Mouse (Mus musculus): ENCODE data around the gene Bpifb3. TPM values are rescaled to one million over a fixed set of nuclear protein-coding genes. Genes with fewer than 3 reads are reported as not detected.

Bpifb3 gene
- not detected for polyA plus RNA-seq (2014; fragmentation: Illumina TruSeq; extraction: RNeasy Lipid Tissue Mini Kit (QIAGEN cat#74804); ENCODE audit: low read depth, low replicate concordance)

DNA sequence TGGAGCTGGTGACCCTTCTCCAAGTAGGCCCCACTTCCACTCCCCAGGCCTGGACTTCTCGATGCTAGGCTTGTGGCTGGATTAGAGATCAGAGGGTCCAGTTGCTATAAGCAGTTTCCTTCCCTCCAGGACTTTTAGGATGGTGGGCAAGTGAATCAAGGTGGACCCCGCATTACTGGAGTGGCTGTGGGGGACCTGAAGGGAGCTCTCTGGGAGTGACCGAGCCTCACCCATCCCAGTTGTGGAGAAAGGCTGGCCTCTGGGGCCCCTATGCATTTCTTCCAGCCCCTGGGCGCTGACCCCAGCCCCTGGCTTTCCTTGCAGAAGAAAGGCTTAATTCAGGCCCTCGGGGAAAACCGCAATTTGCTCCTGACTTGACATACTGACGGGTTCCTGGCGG, at the start of gene Bpifb3:
Gene Bpifb3, plus strand, starts transcription at position 301 of the 400 bp plus-strand sequence.

GRCm38 (mm10) chr2:153870984-153871383, 47.0 kb upstream of the Bpifb3 start, which contains the start of gene Sun5:
Gene Sun5 (minus strand): TSS chr2:153871084.

GRCm38 (mm10) chr2:153874745-153875144, 43.3 kb upstream of the Bpifb3 start, which contains the start of gene Bpifb2:
Gene Bpifb2 (plus strand): TSS chr2:153875045.

GRCm38 (mm10) chr2:153900088-153900487, 17.9 kb upstream of the Bpifb3 start, which contains the start of gene Bpifb6:
Gene Bpifb6 (plus strand): TSS chr2:153900388.

DNA sequence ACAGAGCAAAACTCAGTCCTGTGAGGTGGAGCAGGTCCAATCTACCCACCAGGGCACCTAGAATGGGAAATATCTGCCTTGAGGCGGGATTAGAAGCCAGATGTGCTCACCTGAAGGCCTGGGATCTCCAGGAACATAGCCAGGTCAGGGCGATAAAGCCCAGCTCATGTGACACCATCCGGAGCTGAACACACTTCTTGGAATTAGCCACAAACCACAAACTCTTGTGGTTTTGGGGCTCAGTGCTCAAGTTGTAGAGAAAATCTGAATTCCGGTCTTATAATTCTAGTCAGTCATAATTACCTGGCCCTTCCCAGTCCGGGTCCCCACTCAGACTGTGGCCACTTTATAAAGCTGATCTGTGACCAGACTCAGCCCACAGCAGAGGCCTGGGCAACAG, 19.8 kb downstream of the Bpifb3 start, which contains the start of gene Bpifb4:
Gene Bpifb4, plus strand, starts transcription at position 370 of the 400 bp plus-strand sequence.

GRCm38 (mm10) chr2:153974582-153974981, 56.6 kb downstream of the Bpifb3 start, which contains the start of gene Bpifa6:
Gene Bpifa6 (plus strand): TSS chr2:153974945.

Other genes starting within 250 kb of the Bpifb3 start
- gene Dnmt3c, start 221.6 kb upstream of the Bpifb3 start, polyA plus RNA-seq (2014; fragmentation: Illumina TruSeq; extraction: RNeasy Lipid Tissue Mini Kit (QIAGEN cat#74804); ENCODE audit: low read depth, low replicate concordance), result not detected
- 52.0 TPM for gene Mapre1, start 177.0 kb upstream of the Bpifb3 start, polyA plus RNA-seq (2014; fragmentation: Illumina TruSeq; extraction: RNeasy Lipid Tissue Mini Kit (QIAGEN cat#74804); ENCODE audit: low read depth, low replicate concordance)
- gene Efcab8, start 138.3 kb upstream of the Bpifb3 start, polyA plus RNA-seq (2014; fragmentation: Illumina TruSeq; extraction: RNeasy Lipid Tissue Mini Kit (QIAGEN cat#74804); ENCODE audit: low read depth, low replicate concordance), result 1.8 TPM
- gene Sun5, start 47.1 kb upstream of the Bpifb3 start, polyA plus RNA-seq (2014; fragmentation: Illumina TruSeq; extraction: RNeasy Lipid Tissue Mini Kit (QIAGEN cat#74804); ENCODE audit: low read depth, low replicate concordance), result 3.1 TPM
- gene Bpifb2, start 43.2 kb upstream of the Bpifb3 start, polyA plus RNA-seq (2014; fragmentation: Illumina TruSeq; extraction: RNeasy Lipid Tissue Mini Kit (QIAGEN cat#74804); ENCODE audit: low read depth, low replicate concordance), result not detected
- 0.26 TPM for gene Bpifb6, start 17.8 kb upstream of the Bpifb3 start, polyA plus RNA-seq (2014; fragmentation: Illumina TruSeq; extraction: RNeasy Lipid Tissue Mini Kit (QIAGEN cat#74804); ENCODE audit: low read depth, low replicate concordance)
- gene Bpifb4, start 20.0 kb downstream of the Bpifb3 start, polyA plus RNA-seq (2014; fragmentation: Illumina TruSeq; extraction: RNeasy Lipid Tissue Mini Kit (QIAGEN cat#74804); ENCODE audit: low read depth, low replicate concordance), result not detected
- gene Bpifa6, start 56.7 kb downstream of the Bpifb3 start, polyA plus RNA-seq (2014; fragmentation: Illumina TruSeq; extraction: RNeasy Lipid Tissue Mini Kit (QIAGEN cat#74804); ENCODE audit: low read depth, low replicate concordance), result not detected
- gene Bpifa2, start 90.0 kb downstream of the Bpifb3 start, polyA plus RNA-seq (2014; fragmentation: Illumina TruSeq; extraction: RNeasy Lipid Tissue Mini Kit (QIAGEN cat#74804); ENCODE audit: low read depth, low replicate concordance), result not detected
- gene Bpifa3, start 212.1 kb downstream of the Bpifb3 start, polyA plus RNA-seq (2014; fragmentation: Illumina TruSeq; extraction: RNeasy Lipid Tissue Mini Kit (QIAGEN cat#74804); ENCODE audit: low read depth, low replicate concordance), result 3.4 TPM
- gene Bpifa1, start 224.7 kb downstream of the Bpifb3 start, polyA plus RNA-seq (2014; fragmentation: Illumina TruSeq; extraction: RNeasy Lipid Tissue Mini Kit (QIAGEN cat#74804); ENCODE audit: low read depth, low replicate concordance), result not detected
- not detected for gene Bpifa5, start 244.4 kb downstream of the Bpifb3 start, polyA plus RNA-seq (2014; fragmentation: Illumina TruSeq; extraction: RNeasy Lipid Tissue Mini Kit (QIAGEN cat#74804); ENCODE audit: low read depth, low replicate concordance)